Mouse (Mus musculus) spleen, adult 2 months (tissue): ENCODE measurements at regions not wholly inside any gene's neighbourhood (a gene's known extent, or its start where the extent isn't known, plus 50 kb on each side); places are given as distances from the start of the nearest gene placed in this dataset.

Experiments
- DNase-seq, 2 experiments: peaks; one replicate each; pipeline versions ENCODE4 v3.0.0 to v3.0.0-alpha.2; 2012 to 2021; ENCODE audit warnings: low spot score in 2 of 2, low read depth in 1 of 2
- H3K27ac ChIP-seq: fragments of 200-500 bp; 2 replicates; pipeline ENCODE4 v1.5.1; 2012; ENCODE audit warnings: low read length, inconsistent platforms; ENCODE audit not compliant: insufficient read depth
- H3K27me3 ChIP-seq: fragments of 200-500 bp; 2 replicates; pipeline ENCODE4 v1.6.1; 2012; ENCODE audit warnings: mild to moderate bottlenecking, moderate library complexity, low read length, inconsistent platforms; ENCODE audit not compliant: control insufficient read depth, insufficient read depth
- H3K36me3 ChIP-seq: fragments of 200-500 bp; 2 replicates; pipeline ENCODE4 v1.6.1; 2012; ENCODE audit warnings: mild to moderate bottlenecking, low read length, inconsistent platforms; ENCODE audit not compliant: control insufficient read depth, insufficient read depth
- H3K4me1 ChIP-seq: fragments of 200-500 bp; 2 replicates; pipeline ENCODE4 v1.6.1; 2011; ENCODE audit warnings: inconsistent platforms; ENCODE audit not compliant: control insufficient read depth, insufficient read depth, insufficient read length
- H3K4me3 ChIP-seq: fragments of 200-500 bp; 2 replicates; pipeline ENCODE4 v1.5.1; 2011; ENCODE audit warnings: mild to moderate bottlenecking, inconsistent platforms; ENCODE audit not compliant: insufficient read depth, insufficient read length; ENCODE audit errors: extremely low read depth
- CTCF ChIP-seq: fragments of 200-500 bp; IDR thresholded peaks from 2 replicates; pipeline ENCODE4 v1.5.1; 2011; ENCODE audit warnings: mild to moderate bottlenecking, inconsistent platforms; ENCODE audit not compliant: insufficient read depth, insufficient read length, insufficient replicate concordance; ENCODE audit errors: extremely low read depth
- POLR2A ChIP-seq: fragments of 200-500 bp; IDR thresholded peaks from 2 replicates; pipeline ENCODE4 v1.6.1; 2011; ENCODE audit warnings: low read depth, low read length, inconsistent platforms
- WGBS: fragments of 180-500 bp; shearing (Covaris S2); methylation state at CpG from one replicate; pipeline ENCODE4 v1.1.7; 2018; 5-methylcytosine and 5-hydroxymethylcytosine counted together

- no peak for TF ChIP-seq POLR2A
- TF ChIP-seq CTCF = no peak
- WGBS = 76% methylated on average over 3 of the region's 3 CpGs
- no peaks in the 10 kb centered on the region for H3K36me3 ChIP-seq
- no peak overlapping the region for H3K4me3 ChIP-seq
- H3K27me3 ChIP-seq = no peaks in the 10 kb centered on the region
- no peaks in the 10 kb centered on the region for H3K4me1 ChIP-seq
- H3K27ac ChIP-seq = no peak overlapping the region
- DNase-seq = no peak
These were observed 194.5 kb upstream of the Paip1 start for GRCm38 (mm10) chr13:119233869-119234268.

- TF ChIP-seq CTCF = no peak
- TF ChIP-seq POLR2A = no peak
- no peaks in the 10 kb centered on the region for H3K4me1 ChIP-seq
- H3K4me3 ChIP-seq = no peak overlapping the region
- no peaks in the 10 kb centered on the region for H3K27me3 ChIP-seq
- H3K27ac ChIP-seq = no peak overlapping the region
- no peak for DNase-seq
- H3K36me3 ChIP-seq = no peaks in the 10 kb centered on the region
- WGBS = 31% methylated on average over 3 of the region's 3 CpGs
These were observed 186.0 kb upstream of the Paip1 start for GRCm38 (mm10) chr13:119242358-119242757.

GRCm38 (mm10) chr13:119247101-119247500, 181.3 kb upstream of the Paip1 start:
- H3K36me3 ChIP-seq = no peaks in the 10 kb centered on the region
- TF ChIP-seq POLR2A = no peak
- no peak for TF ChIP-seq CTCF
- no peaks in the 10 kb centered on the region for H3K27me3 ChIP-seq
- WGBS = 90% methylated on average over 2 of the region's 2 CpGs
- H3K4me3 ChIP-seq = no peak overlapping the region
- no peak overlapping the region for H3K27ac ChIP-seq
- H3K4me1 ChIP-seq = no peaks in the 10 kb centered on the region
- DNase-seq = no peak

- Histone ChIP-seq H3K4me3 (no peak overlapping the region), H3K4me1 (no peaks in the 10 kb centered on the region), H3K36me3 (no peaks in the 10 kb centered on the region), H3K27ac (no peak overlapping the region), H3K27me3 (no peaks in the 10 kb centered on the region)
- WGBS = 89% methylated on average over 2 of the region's 2 CpGs
- DNase-seq = no peak
- TF ChIP-seq POLR2A (no peak), CTCF (no peak)
These were observed 176.4 kb upstream of the Paip1 start for GRCm38 (mm10) chr13:119252006-119252405.

- Histone ChIP-seq H3K4me1 (no peaks in the 10 kb centered on the region), H3K36me3 (no peaks in the 10 kb centered on the region), H3K27ac (no peak overlapping the region), H3K27me3 (no peaks in the 10 kb centered on the region), H3K4me3 (no peak overlapping the region)
- no peak for TF ChIP-seq CTCF
- no peak for TF ChIP-seq POLR2A
- WGBS = 65% methylated on average over 6 of the region's 6 CpGs
- DNase-seq = no peak
These were observed 172.1 kb upstream of the Paip1 start for GRCm38 (mm10) chr13:119256350-119256749.

GRCm38 (mm10) chr13:119258515-119258914, 169.9 kb upstream of the Paip1 start:
- TF ChIP-seq CTCF (no peak), POLR2A (no peak)
- no peaks in the 10 kb centered on the region for H3K4me1 ChIP-seq
- DNase-seq = no peak
- H3K27ac ChIP-seq = no peak overlapping the region
- 75% methylated on average over 8 of the region's 9 CpGs for WGBS
- no peaks in the 10 kb centered on the region for H3K36me3 ChIP-seq
- H3K4me3 ChIP-seq = no peak overlapping the region
- no peaks in the 10 kb centered on the region for H3K27me3 ChIP-seq

GRCm38 (mm10) chr13:119263561-119263960, 164.8 kb upstream of the Paip1 start:
- TF ChIP-seq POLR2A (no peak), CTCF (no peak)
- no peak for DNase-seq
- Histone ChIP-seq H3K4me3 (no peak overlapping the region), H3K36me3 (no peaks in the 10 kb centered on the region), H3K27me3 (no peaks in the 10 kb centered on the region), H3K27ac (no peak overlapping the region), H3K4me1 (no peaks in the 10 kb centered on the region)
- WGBS = 70% methylated on average over 2 of the region's 2 CpGs
